Mouse (Mus musculus) heart, embryonic 11.5 days (tissue): ENCODE results near the gene Tax1bp1. TPM values are rescaled to one million over a fixed set of nuclear protein-coding genes. Genes with fewer than 3 reads are reported as not detected.

Source experiments
- ATAC-seq: fragments of 200-750 bp; cut with Nextera tagmentation; replicated peaks from 2 replicates; pipeline ENCODE4 v1.8.0; 2017; ENCODE audit warnings: moderate library complexity; ENCODE audit not compliant: insufficient number of reproducible peaks, low FRiP score, low TSS enrichment
- H3K27ac ChIP-seq: fragments of 300-500 bp; sonication (generic); 2 replicates; pipeline ENCODE4 v1.5.1; 2014; ENCODE audit warnings: mild to moderate bottlenecking, low read depth, low read length
- H3K27me3 ChIP-seq: fragments of 300-500 bp; sonication (generic); 2 replicates; pipeline ENCODE4 v1.6.1; 2014; ENCODE audit warnings: mild to moderate bottlenecking, low read length, mixed read lengths; ENCODE audit not compliant: control insufficient read depth, insufficient read depth
- H3K36me3 ChIP-seq: fragments of 300-500 bp; sonication (generic); 2 replicates; pipeline ENCODE4 v1.6.1; 2014; ENCODE audit warnings: mild to moderate bottlenecking, low read length, moderate library complexity, mixed read lengths; ENCODE audit not compliant: control insufficient read depth, insufficient read depth
- H3K4me1 ChIP-seq: fragments of 300-500 bp; sonication (generic); 2 replicates; pipeline ENCODE4 v1.6.1; 2014; ENCODE audit warnings: low read length; ENCODE audit not compliant: control insufficient read depth, insufficient read depth
- H3K4me2 ChIP-seq: fragments of 300-500 bp; sonication (generic); 2 replicates; pipeline ENCODE4 v1.6.1; 2014; ENCODE audit warnings: mild to moderate bottlenecking, moderate library complexity
- H3K4me3 ChIP-seq: fragments of 300-500 bp; sonication (generic); 2 replicates; pipeline ENCODE4 v1.5.1; 2014; ENCODE audit warnings: low read depth, low read length
- H3K9ac ChIP-seq: fragments of 300-500 bp; sonication (generic); 2 replicates; pipeline ENCODE4 v1.6.1; 2014; ENCODE audit warnings: mild to moderate bottlenecking, low read depth, low read length, moderate library complexity
- H3K9me3 ChIP-seq: fragments of 300-500 bp; sonication (generic); replicated peaks from 2 replicates; pipeline ENCODE4 v1.6.1; 2016; ENCODE audit warnings: low read length; ENCODE audit not compliant: control insufficient read depth
- WGBS: fragments of 180-500 bp; shearing (Covaris S2); extraction: QIAGEN DNeasy Blood & Tissue Kit; methylation state at CpG from one replicate; pipeline ENCODE4 v1.1.7; 2014; ENCODE audit not compliant: insufficient replicate concordance; 5-methylcytosine and 5-hydroxymethylcytosine counted together
- polyA plus RNA-seq: library from polyadenylated mRNA; unstranded; fragments of >200 nt; fragmentation: Nextera tagmentation; extraction: Ambion mirVana; gene quantifications from 2 replicates; pipeline ENCODE4 v1.2.1, GENCODE M21; 2014

Tax1bp1 gene
- polyA plus RNA-seq, 1 experiment from 2014 or later: 92.5 TPM

DNA sequence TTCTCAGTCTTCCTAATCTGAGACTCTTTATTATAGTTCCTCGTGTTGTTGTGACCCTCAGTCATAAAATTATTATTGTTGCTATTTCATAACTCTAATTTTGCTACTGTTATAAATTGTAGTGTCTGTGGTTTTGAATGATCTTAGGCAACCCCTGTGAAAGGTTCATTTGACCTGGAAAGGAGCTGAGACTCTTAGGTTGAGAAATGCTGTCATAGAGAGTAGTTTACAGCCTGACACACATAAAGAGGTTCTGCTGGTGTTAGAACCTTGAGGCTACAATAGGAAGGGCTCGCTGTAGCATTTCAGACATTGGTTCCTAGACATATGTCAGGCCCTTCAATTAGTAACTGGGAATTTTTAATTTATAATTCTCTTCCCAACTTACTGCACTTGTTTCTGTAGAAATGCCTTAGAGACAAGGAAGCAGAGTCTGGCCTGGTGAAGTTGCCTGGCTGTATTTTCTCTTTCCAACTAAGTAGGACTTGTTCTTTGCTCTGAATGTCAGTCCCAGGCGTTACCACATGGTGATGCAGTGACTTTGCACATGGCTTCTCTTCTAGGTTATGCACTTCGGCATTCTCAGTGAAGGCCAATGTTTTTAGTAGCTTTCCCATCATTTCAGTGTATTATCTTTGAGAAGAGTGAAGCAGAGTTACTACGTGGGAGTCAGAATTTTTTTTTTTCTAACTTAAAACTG lies 4.1 kb downstream of the Tax1bp1 start:
- Histone ChIP-seq H3K9ac (no peak overlapping the region), H3K4me3 (no peak overlapping the region), H3K4me2 (no peak overlapping the region), H3K9me3 (no peaks in the 10 kb centered on the region), H3K27ac (no peak overlapping the region), H3K36me3 (no peaks in the 10 kb centered on the region), H3K4me1 (no peaks in the 10 kb centered on the region), H3K27me3 (no peaks in the 10 kb centered on the region)
- WGBS: 77% methylated on average over 5 of the region's 5 CpGs
- no peak for ATAC-seq

DNA sequence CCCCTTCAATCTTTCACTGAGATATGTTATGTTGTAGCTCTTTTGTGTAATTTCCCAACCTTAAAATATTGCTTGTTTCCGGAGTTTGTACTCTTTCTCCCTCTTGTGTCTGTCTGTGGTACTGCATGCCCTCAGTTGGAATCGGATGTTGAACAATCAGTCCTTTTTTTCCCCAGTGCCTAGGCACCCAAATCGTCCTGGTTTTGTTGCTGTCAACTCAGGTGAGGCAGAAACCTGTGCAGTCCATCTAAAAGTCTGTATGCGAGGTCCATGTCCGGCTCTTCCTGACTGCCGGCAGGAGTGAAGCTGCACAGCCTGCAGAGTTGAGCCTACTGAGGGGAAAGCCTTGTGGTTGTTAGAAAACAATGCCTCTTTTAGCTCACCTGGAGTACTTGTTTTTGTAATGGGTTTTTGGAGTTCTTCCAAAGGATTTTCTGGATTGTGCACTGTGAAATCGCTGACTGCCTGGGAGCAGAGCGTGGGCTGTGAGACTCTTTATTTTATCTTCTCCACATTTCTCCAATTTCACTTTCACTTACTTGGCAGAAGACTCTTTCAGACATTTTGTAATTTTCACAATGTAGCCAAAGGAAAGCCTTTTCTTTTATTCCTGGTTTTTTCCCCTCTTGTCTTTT lies 11.4 kb downstream of the Tax1bp1 start:
- 0 out of 2 replicates have a peak, but pooled peaks cover 2% of the 10 kb centered on the region for H3K4me1 ChIP-seq
- H3K4me2 ChIP-seq: no peak overlapping the region
- 0 out of 2 replicates have a peak, but pooled peaks cover 3% of the 10 kb centered on the region for H3K36me3 ChIP-seq
- H3K27ac ChIP-seq: no peak overlapping the region
- 65% methylated on average over 8 of the region's 8 CpGs for WGBS
- no peak overlapping the region for H3K9ac ChIP-seq
- no peaks in the 10 kb centered on the region for H3K9me3 ChIP-seq
- no peaks in the 10 kb centered on the region for H3K27me3 ChIP-seq
- no peak overlapping the region for H3K4me3 ChIP-seq
- ATAC-seq: no peak

GRCm38 (mm10) chr6:52730338-52730737 lies 16.8 kb downstream of the Tax1bp1 start:
- Histone ChIP-seq H3K9me3 (no peaks in the 10 kb centered on the region), H3K4me2 (no peak overlapping the region), H3K4me1 (0 out of 2 replicates have a peak, but pooled peaks cover 2% of the 10 kb centered on the region), H3K27me3 (no peaks in the 10 kb centered on the region), H3K9ac (no peak overlapping the region), H3K27ac (no peak overlapping the region), H3K4me3 (no peak overlapping the region), H3K36me3 (0 out of 2 replicates have a peak, but pooled peaks cover 4% of the 10 kb centered on the region)
- WGBS: 26% methylated on average over 4 of the region's 4 CpGs
- no peak for ATAC-seq

DNA sequence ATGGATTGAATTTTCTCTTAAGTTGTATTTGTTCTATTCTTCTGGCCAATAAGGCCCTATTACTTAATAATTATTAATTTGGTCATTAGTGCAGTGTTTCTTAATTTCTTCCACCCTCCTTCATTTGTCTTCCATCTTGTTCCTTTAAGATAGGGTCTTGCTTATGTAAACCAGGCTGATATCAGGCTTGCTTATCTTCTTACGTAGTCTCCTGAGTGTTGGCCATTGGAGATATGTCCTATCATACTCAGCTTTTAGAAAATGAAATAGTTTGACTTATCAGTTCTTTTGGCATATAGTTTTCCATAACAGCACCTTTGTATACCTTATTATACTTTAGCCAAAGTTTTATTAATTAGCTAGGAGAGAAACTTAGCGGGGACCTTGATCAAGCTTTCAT lies 21.1 kb downstream of the Tax1bp1 start:
- H3K27ac ChIP-seq: no peak overlapping the region
- 0 out of 2 replicates have a peak, but pooled peaks cover 1% of the 10 kb centered on the region for H3K4me1 ChIP-seq
- no peak overlapping the region for H3K9ac ChIP-seq
- H3K4me2 ChIP-seq: no peak overlapping the region
- no peaks in the 10 kb centered on the region for H3K27me3 ChIP-seq
- WGBS: 78% methylated on average over 2 of the region's 2 CpGs
- H3K36me3 ChIP-seq: peaks cover 6% of the 10 kb centered on the region; the same call in 1 of the 2 replicates
- no peaks in the 10 kb centered on the region for H3K9me3 ChIP-seq
- no peak overlapping the region for H3K4me3 ChIP-seq
- no peak for ATAC-seq

DNA sequence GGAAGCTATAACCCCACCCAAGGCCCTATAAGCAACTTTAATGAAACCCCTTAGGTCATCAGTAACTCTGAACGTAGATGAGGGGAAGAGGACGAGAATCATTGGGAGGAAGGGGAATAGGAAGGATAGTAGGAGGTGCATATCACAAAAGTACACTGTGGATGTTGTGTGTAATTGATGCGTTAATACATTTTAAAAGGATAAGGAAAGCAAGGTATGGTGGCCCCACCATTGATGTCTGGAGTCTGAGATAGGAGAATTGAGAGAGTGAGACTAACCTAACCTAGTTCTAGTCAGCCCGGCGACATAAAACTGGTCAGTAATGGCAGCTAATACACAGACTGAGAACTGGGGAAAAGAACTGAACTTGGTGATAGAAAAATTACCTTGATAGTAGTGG lies 39.3 kb downstream of the Tax1bp1 start:
- Histone ChIP-seq H3K4me3 (no peak overlapping the region), H3K9ac (no peak overlapping the region), H3K27me3 (no peaks in the 10 kb centered on the region), H3K27ac (no peak overlapping the region), H3K9me3 (no peaks in the 10 kb centered on the region), H3K4me2 (no peak overlapping the region), H3K4me1 (no peaks in the 10 kb centered on the region), H3K36me3 (peaks cover 18% of the 10 kb centered on the region)
- ATAC-seq: no peak
- 85% methylated on average over 5 of the region's 5 CpGs for WGBS

- H3K4me1 ChIP-seq: no peaks in the 10 kb centered on the region
- WGBS: 55% methylated on average over 7 of the region's 7 CpGs
- no peak overlapping the region for H3K9ac ChIP-seq
- no peaks in the 10 kb centered on the region for H3K27me3 ChIP-seq
- no peak overlapping the region for H3K27ac ChIP-seq
- no peaks in the 10 kb centered on the region for H3K9me3 ChIP-seq
- H3K36me3 ChIP-seq: peaks cover 21% of the 10 kb centered on the region
- no peak overlapping the region for H3K4me3 ChIP-seq
- H3K4me2 ChIP-seq: no peak overlapping the region
- ATAC-seq: no peak
Observed at GRCm38 (mm10) chr6:52765206-52765605, 51.7 kb downstream of the Tax1bp1 start.

- Histone ChIP-seq H3K9me3 (no peaks in the 10 kb centered on the region), H3K27ac (no peak overlapping the region), H3K4me1 (no peaks in the 10 kb centered on the region), H3K9ac (no peak overlapping the region), H3K4me2 (no peak overlapping the region), H3K4me3 (no peak overlapping the region), H3K27me3 (no peaks in the 10 kb centered on the region), H3K36me3 (peaks cover 15% of the 10 kb centered on the region)
- WGBS: 65% methylated on average over 1 of the region's 1 CpGs
- ATAC-seq: no peak
Observed at GRCm38 (mm10) chr6:52770789-52771188, 57.3 kb downstream of the Tax1bp1 start.

- no peak overlapping the region for H3K4me3 ChIP-seq
- no peaks in the 10 kb centered on the region for H3K9me3 ChIP-seq
- H3K9ac ChIP-seq: no peak overlapping the region
- no peak overlapping the region for H3K27ac ChIP-seq
- no peak for ATAC-seq
- H3K4me2 ChIP-seq: no peak overlapping the region
- no peaks in the 10 kb centered on the region for H3K4me1 ChIP-seq
- H3K27me3 ChIP-seq: no peaks in the 10 kb centered on the region
- H3K36me3 ChIP-seq: peaks cover 3% of the 10 kb centered on the region; the same call in 1 of the 2 replicates
- WGBS: 80% methylated on average over 5 of the region's 5 CpGs
Observed at GRCm38 (mm10) chr6:52773132-52773531, 59.6 kb downstream of the Tax1bp1 start.
